Mouse (Mus musculus) frontal cortex, postnatal 14 days (tissue): ENCODE measurements around the gene Cst8.
"Not testable (repeated sequence)": the region's sequence is repeated elsewhere in the genome, so short reads cannot be mapped to it uniquely, and the experiment has no call there.

Source experiments
- DNase-seq, 2 experiments: peaks; one replicate each; pipeline ENCODE4 v3.0.0; 2022; ENCODE audit warnings: low spot score in 2 of 2

Cst8 gene

GRCm38 (mm10) chr2:148798485-148798884 is at the start of gene Cst8:
Gene Cst8, plus strand, starts transcription at chr2:148798785.
- no peak for DNase-seq

- no peak for DNase-seq
These were observed 48.5 kb upstream of the Cst8 start, which contains the start of gene Cstl1 for GRCm38 (mm10) chr2:148750058-148750457. Gene Cstl1, plus strand, starts transcription at chr2:148750358.

DNA sequence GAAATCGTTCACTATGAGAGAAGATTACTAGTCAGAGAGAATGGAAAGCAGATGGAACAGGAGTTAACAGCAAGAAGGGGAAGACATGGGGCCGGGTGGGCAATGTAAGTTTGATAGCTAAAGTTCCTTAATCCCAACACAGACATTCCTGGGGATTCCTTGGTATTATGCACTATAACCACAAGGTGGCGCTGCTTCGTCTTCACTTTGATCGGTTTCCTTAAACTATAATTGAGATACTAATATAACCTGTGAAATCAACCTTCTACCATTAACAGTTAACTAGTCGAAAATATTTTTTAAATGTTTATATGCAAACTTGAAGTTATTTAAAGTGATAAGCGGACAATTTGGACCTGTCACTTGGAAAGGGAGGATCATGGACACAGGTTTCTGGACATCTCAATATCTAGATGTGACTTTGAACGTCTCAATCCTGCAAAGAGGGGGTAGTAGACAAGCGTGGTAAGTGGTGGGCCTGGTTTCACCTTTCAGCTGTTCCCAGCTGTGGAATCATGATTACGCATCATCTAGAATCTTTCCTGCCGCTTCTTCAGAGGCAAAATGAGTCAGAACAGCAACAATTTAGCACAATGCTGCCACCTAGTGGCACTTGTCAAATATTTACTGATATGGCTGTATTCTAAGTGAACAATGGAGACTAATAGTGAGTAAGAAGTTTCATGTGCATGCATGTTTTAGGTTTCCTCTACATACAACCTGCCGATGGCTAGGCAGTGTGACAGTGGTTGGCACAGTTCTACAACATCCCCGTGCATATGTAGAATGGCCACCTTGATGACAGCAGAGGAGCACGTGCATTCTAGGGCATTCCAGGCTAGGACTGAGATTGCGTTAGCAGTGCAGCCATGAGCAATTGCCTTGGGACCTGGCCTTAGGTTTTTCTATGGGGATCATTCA is 46.4 kb upstream of the Cst8 start:
- DNase-seq: peak; percentile 28 to 61

GRCm38 (mm10) chr2:148754310-148754846 is 44.2 kb upstream of the Cst8 start:
- DNase-seq: no peak

GRCm38 (mm10) chr2:148763648-148764388 is 34.8 kb upstream of the Cst8 start:
- no peak for DNase-seq

- DNase-seq: not testable (repeated sequence)
These were observed 27.2 kb upstream of the Cst8 start, which contains the start of gene Cst11 for GRCm38 (mm10) chr2:148771397-148771796. Gene Cst11, minus strand, starts transcription at chr2:148771497.

DNA sequence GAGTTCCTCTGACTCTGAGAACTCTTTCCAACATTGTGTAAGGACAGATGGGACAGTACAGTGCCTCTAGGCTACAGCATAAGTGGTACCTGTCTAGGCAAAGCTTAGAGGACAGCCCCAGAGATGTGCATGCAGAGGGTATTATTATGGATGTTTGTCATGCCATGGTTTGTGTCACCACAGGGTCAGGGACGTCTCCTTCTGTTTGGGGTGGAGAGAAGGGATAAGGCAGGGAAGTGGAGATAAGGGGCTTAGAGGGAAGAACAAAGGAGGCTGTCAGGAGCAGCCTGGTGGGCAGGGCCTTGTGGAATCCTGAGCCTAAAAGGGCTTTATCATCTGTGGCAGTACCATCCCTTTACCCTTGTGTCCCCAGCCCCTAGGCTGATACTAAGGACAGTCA is 16.9 kb upstream of the Cst8 start, which contains the start of gene 8030411F24Rik:
TSS of gene 8030411F24Rik (plus strand) at position 301 of the 400 bp plus-strand sequence.
- no peak for DNase-seq

GRCm38 (mm10) chr2:148789142-148789541 is 9.4 kb upstream of the Cst8 start, which contains the start of gene Cst12:
Gene Cst12, plus strand, starts transcription at chr2:148789361.
- no peak for DNase-seq

DNA sequence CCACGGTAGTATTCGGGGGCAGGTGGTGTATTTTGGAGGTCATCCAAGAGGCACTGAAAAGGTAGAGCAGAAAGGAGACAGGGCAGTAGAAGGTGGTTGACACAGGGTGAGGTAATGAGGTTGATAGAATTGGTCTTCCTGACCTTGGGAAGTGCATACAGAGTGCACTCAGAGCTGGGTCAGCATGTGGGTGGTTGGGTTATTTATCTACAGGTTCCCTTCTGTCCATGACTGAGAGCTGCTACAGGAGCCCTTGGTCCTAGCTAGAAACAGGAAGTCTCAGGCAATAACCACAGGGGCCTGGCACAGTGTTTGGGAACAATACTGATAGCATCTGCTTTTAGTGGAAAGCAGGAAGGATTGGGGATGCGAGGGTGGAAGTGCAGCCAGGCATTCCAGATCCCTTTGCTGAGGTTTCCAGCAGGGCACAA is 2.9 kb downstream of the Cst8 start:
- no peak for DNase-seq

- DNase-seq: no peak
These were observed 8.1 kb downstream of the Cst8 start for GRCm38 (mm10) chr2:148806696-148807095.

- DNase-seq: no peak
These were observed 21.3 kb downstream of the Cst8 start, which contains the start of gene Cst13 for GRCm38 (mm10) chr2:148819909-148820308. Gene Cst13, plus strand, starts transcription at chr2:148820081.

DNA sequence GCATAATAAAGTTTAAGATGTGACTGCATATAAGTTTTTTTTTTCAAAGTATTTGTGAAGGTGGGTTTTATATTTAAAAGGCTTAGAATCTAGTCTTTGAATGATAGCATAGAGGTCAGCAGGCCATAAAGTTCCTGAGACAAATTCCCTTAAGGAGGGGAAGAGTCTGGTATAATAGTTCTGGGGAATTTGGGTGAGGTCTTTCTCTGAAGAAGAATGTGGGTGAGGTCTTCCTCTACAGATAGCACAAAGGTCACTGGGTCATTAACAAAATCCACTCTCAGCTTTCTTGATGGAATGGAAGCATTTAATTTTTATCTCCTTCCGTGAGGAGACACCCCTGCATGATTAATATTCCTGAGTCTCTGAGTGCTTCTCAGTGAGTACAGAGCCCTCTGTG is 27.4 kb downstream of the Cst8 start:
- no peak for DNase-seq

- DNase-seq: no peak
These were observed 36.3 kb downstream of the Cst8 start, which contains the start of gene Cst9 for GRCm38 (mm10) chr2:148834912-148835311. Gene Cst9, plus strand, starts transcription at chr2:148835147.

DNA sequence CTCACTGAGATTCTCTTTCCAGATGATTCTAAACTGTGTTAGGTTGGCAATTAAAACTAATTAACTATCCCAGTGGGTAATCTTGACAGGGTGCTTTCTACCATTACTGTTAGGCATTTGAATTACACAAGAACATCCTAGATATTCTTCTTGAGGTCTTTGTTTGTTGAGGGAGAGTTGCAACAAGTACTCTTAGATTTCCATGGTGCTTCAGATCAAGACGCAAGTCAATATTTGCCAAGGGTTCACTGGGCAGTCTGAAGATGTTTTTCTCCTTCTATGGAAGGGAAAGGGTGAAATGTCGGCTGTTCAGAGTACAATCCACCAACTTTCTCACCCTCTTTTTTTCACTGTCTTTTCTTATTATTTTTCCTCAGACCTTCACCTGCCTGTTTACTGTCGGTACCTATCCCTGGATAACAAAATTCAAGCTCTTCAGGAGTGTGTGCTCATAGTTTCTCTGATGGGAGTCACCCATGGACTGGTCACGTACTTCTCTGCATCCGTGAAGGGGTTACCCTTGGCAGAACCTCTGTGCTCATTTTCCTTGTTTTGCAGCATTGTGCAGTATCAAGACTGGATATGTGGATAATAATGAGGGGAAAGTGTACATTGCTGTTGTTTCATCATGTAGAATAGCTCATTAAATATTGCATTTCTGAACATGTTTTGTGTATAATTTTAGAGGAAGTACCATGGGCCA is 39.6 kb downstream of the Cst8 start:
- no peak for DNase-seq

DNA sequence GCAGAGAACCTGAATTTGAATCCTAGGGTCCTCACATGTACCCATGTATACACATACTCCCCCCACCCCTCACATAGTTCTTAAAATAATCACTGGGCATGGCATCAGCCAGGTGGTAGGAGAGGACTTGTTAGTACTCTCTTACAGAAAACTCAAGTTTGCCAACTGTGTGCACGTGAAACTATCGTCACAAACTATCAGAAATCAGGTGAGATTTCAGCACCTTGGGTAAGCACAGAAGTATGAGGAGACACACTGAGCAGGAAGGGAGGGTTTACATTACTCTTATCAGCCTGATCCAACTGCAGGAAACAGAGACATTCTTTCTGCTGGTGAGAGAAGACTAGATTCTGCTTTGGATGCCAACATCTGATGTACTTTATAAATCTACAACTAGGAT is 40.6 kb downstream of the Cst8 start:
- no peak for DNase-seq

DNA sequence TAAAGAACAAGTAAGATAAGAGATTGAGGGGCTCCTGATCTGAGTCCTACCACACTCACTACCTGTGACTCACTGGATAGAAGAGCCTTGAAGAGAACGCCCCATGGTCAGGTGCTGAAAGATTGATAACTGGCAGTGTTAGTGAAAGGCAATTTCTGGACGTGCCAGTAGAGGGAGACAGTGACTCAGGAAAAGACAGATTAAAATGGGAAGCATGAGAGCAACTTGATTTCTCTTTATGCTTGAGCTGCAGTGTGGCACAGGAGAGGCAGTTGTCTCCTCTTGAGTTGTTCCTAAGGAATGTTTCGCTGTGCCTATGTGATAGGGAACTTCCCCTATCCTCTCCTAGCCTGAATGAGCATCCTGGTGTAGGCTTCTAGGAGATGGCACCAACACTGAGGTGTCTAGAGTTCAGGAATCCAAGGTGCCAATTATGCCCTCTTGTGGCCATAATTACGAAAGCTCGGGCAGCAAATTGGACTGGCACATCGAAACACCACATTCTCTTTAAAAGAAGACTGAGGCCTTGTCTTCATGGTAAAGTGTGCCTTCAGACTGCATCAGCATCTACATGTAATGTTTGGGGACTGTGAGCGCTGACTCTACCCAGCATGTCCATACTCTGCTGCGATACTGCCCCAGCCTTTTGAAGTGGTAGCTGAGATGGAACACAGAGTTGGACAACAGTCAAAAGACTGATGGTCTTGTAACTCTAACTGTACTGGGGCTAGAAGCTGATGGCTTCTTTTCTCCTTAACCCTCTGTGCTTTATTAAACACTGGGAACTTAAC is 52.7 kb downstream of the Cst8 start:
- peak; percentile 64 to 85 for DNase-seq
